Mouse (Mus musculus): Measurements from ENCODE around the gene Apol7e.
"Not testable (repeated sequence)": the region's sequence is repeated elsewhere in the genome, so short reads cannot be mapped to it uniquely, and the experiment has no call there.

Gene Apol7e

GRCm38 (mm10) chr15:77698656-77699055 lies at the start of gene Apol7e:
Gene Apol7e (plus strand): TSS chr15:77698857.
- not testable (repeated sequence) for DNase-seq (ENCODE audit: low read depth, low spot score)

GRCm38 (mm10) chr15:77651143-77651542 lies 47.5 kb upstream of the Apol7e start:
- DNase-seq (ENCODE audit: low read depth, low spot score): not testable (repeated sequence)

DNA sequence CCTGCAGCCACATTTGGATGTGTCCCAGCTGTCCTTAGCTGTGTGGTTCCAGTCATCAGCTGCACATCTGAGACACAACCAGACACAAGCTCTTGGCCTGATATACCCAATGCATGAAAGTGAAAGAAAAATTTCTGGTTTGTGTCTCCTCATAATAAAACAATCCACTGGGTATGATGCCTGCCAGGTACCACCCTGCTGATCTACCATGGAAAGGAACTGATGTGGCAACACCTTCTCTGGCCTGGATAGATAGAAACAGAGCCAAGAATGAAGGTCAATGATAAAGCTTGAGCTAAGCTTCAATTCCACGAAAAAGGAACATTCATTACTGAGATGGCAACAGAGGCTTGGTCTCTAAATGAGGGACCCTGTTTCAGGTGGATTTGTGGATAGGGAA lies 38.9 kb upstream of the Apol7e start:
- not testable (repeated sequence) for DNase-seq (ENCODE audit: low read depth, low spot score)

DNA sequence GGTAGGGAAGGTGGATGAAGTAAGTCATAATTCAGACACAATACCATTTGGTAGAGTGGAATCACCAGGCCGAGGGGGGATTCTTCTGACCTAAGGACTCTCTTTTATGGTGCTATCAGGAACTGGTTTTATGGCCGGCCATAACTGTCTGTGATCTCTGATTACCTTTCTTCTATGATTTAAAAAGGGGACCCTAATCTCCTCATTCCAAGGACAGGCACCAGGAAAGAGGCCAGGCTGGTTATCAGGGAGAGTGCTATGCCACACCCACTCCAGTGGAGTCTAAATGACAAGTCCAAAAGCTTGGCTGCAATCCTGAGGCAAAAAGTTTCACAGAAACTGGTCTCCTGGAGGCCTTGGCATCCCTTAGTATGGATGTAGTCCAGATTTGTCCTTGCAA lies 36.8 kb upstream of the Apol7e start:
- not testable (repeated sequence) for DNase-seq (ENCODE audit: low read depth, low spot score)

DNA sequence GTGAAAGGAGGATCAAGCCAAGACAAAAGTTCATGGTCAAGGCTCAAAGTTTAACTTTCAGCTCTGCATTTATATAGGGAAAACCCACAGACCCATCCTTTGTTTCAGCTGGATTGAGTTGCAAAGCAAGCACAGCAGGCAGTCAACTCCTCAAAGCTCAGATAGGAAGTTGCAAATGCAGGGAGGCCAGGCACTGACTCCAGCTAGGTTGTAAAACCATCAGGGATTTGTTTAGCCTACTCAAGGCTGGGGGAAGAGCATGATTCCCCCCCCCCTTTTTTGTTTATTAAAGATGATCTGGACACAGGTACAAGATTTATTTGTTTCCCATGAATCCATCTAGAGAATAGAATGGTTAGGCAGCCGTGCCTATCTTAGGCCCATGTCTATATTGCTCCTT lies 24.6 kb upstream of the Apol7e start:
- DNase-seq (ENCODE audit: low read depth, low spot score): not testable (repeated sequence)

DNA sequence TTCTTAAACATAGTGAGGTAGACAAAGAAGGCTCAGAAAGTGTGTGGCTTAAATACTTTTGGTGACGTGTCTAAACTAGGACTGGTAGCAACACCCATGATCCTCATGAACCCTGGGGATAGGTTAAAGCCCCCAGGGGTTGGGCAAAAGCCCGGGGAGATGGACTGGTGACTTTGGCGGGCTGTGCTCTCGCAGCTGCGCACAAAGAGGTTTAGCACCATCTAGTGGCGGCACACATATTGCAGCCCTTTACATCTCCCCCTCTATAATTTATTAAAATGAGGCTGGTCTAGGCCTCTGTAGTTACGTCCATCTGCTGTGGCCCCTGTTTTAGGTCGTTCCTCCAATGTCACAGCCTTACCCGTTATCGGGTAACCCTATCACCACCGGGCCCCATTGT lies 14.7 kb upstream of the Apol7e start:
- DNase-seq (ENCODE audit: low read depth, low spot score): not testable (repeated sequence)

- DNase-seq (ENCODE audit: low read depth, low spot score): not testable (repeated sequence)
Observed at GRCm38 (mm10) chr15:77691532-77692311, 6.9 kb upstream of the Apol7e start.

- DNase-seq (ENCODE audit: low read depth, low spot score): not testable (repeated sequence)
Observed at GRCm38 (mm10) chr15:77694687-77695295, 3.9 kb upstream of the Apol7e start.

DNA sequence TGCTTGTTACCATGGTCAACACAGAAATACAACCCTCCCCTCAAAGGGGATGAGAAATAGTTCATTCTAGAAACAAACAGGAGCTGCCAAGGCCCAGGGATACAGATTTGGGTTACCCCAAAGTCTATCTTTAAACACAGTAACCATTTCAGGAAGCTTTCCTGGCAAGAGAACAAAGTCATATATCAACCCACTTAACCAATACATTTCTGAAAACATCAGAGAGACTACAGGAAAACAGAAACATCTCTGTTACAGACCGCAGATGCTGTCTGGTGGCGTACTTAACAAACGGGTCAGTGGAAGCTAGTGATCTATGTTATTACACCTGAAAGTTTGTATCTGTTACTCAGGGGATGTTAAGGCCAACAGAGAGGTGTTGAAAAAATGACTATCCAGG lies 6.6 kb downstream of the Apol7e start:
- DNase-seq (ENCODE audit: low read depth, low spot score): not testable (repeated sequence)

DNA sequence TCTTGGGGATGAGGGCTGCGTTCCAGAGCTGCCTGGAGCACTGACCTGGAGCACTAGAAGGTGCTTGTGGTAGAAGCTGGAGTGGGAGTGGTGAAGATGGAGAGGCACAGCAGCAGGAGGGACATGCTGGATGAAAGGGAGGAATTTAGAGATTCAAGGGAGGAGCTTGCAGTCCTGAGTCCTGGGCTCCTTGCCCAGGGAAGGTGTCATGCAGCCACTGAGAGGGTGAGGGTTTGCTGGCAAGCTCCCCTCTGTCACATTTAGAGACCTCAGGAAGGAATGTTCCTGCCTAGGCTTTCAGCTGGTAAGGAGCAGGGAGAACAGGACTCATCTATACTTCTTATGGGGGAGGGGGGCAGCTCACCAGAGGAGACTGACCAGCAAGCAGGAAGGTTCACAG lies 10.3 kb downstream of the Apol7e start:
- DNase-seq (ENCODE audit: low read depth, low spot score): not testable (repeated sequence)

DNA sequence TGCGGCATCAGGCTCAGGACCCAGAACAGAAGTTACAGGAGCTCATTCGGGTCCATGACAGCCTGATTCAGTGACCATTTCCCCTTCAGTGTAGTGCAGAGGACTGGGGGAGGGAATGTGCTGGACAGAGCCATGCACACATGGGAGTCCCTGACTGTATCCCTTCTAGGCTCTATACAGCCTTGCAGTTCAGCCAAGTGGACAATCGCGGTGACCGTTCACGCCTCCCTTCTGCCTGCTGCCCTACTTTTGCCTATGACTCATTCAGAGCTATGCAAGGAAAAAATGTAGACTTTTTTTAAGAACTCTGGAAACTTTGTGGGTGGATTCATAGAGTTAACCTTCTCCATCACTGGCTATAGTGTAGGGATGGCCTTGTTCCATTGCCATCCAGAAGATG lies 19.6 kb downstream of the Apol7e start:
- DNase-seq (ENCODE audit: low read depth, low spot score): not testable (repeated sequence)

GRCm38 (mm10) chr15:77721509-77721908 lies 22.9 kb downstream of the Apol7e start:
- not testable (repeated sequence) for DNase-seq (ENCODE audit: low read depth, low spot score)

DNA sequence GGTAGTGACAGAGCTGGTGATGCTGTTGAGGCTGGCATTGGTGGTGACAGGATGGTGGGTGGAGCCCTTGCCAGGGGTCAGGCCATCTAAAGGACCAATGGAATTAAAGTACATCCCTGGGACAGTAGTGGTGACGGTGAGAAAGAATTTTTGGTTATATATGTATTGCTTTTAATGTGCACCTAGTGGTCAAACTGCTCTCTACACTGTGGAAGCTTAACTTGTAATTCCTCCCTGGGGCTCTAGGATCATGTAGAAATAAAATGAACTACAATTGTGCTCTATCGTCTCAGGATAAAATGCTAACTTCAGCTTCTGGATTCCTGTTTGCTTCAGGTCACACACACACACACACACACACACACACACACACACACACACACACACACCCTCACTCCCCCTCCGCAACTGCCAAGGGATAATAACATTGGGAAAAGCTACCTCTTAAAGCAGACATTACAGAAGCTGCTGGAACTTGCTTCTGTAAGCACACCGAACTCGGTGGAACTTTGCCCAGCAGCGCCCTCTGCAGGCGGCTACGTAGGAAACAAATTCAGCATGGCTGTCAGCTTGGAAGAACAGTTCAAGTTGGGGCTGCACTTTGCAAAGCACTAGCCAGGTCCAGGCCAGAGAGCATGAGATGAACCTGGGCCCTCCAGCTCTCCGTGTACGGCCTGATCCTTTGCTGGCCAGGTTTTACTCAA lies 25.7 kb downstream of the Apol7e start:
- not testable (repeated sequence) for DNase-seq (ENCODE audit: low read depth, low spot score)

GRCm38 (mm10) chr15:77725393-77726020 lies 26.9 kb downstream of the Apol7e start:
- not testable (repeated sequence) for DNase-seq (ENCODE audit: low read depth, low spot score)

- DNase-seq (ENCODE audit: low read depth, low spot score): not testable (repeated sequence)
Observed at GRCm38 (mm10) chr15:77727139-77727538, 28.5 kb downstream of the Apol7e start.

DNA sequence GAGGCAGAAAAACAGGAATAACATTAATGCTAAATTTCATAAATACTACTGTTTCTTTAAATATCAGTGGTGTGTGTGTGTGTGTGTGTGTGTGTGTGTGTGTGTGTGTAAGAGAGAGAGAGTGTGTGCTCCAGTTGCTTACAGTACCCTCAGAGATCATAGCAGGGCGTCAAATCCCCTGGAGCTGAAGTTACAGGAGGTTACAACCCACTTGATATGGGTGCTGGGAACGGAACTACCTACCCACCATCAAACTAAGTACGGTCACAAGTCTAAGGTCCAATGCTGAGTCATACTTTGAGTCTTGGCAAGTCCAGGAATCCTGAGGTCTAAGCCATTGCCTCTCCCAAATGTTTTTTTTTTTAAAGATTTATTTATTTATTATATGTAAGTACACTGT lies 29.1 kb downstream of the Apol7e start:
- DNase-seq (ENCODE audit: low read depth, low spot score): not testable (repeated sequence)

DNA sequence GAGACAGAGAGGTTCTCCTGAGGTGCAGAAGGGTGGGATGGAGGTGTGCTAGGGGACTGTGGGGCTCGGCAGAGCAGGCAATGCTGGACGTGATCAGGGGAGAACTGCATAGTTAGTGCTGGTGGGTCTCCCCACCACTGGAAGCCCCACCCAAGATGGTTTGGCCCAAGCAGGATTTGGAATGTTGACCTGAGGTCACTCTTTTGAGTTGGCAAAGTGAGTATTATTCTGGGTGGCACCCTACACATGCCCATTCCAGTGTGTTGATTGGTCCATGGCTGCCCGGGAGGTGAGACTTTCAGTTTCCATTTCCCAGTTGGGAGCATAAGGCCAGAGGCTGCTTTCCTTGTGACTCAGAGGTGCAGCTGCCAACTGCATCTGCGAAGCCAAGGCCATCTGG lies 30.1 kb downstream of the Apol7e start, which contains the start of gene Apol9b:
Gene Apol9b (plus strand): TSS at position 301 of the 400 bp plus-strand sequence.
- DNase-seq (ENCODE audit: low read depth, low spot score): not testable (repeated sequence)

DNA sequence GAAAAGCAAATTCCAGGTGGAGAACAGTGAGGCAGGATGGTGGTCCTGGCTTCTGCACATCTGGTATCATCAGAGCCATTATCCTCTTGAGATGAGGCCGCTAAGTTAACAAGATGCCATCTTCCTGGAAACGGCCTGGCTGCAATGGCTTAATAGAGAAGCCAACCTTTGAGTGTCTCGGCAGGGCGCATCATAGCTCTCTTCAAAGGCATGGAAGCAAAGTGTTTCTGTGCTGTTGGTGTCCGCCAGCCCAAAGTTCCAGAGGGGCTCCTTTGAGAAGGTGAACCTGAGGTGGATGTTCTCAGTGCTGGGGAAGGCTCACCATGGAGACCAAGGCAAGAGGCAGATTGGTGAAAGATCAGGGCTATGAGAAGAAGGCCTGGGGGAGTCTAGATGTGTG lies 32.9 kb downstream of the Apol7e start:
- no peak for DNase-seq (ENCODE audit: low read depth, low spot score)

DNA sequence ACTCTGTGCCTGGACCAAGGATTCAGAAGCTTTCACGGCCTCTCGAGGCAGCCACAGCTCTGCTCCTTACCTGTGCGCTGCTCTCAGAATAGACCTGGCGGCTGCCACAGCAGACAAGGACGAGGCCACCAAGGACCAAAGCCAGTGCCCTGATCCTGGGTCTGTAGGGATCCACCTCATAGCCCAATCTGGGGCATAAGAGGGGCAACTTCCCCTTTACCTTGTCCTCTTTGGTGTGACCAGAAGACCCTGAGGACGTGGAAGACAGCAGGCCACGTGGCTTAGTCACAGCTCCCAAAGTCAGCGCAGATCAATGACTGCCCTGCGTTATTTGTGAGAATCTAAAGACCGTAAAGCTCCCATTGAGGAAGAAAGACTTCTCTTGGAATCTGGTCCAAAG lies 34.2 kb downstream of the Apol7e start:
- not testable (repeated sequence) for DNase-seq (ENCODE audit: low read depth, low spot score)

DNA sequence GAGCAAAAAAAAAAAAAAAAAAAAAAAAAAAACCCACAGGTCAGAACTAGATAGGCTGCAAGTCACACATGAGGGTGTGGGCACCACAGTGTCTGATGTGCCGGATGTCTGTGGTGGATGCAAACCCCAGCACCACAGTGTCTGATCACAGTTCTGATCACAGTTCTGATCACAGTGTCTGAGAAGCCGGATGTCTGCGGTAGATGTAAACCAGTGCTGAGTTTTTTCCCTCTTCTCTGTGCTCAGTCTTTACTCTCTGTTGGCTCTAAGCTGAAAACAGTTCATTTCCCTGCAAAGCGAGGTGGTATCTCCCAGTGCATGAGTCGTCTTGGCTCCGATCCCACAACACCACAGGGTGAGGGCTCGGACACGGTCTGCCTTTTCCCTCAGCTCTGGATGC lies 34.7 kb downstream of the Apol7e start:
- not testable (repeated sequence) for DNase-seq (ENCODE audit: low read depth, low spot score)

DNA sequence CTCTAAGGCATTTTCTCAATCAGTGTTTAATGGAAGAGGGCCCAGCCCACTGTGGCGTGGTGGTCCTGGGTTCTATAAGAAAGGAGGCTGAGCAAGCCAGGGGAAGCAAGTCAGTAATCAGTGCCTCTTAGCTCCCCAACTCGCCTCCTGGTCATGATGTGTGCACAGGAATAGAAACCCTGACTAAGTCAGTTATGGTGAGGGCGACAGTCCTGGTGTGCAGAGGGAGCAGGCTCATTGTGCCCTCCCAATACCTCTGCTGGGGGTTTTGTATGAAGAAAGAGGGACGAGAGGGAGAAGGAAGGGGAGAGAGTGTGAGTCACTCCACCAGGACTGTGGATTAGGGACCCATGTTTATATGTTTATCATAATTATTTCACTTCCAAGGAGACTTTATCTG lies 35.2 kb downstream of the Apol7e start:
- DNase-seq (ENCODE audit: low read depth, low spot score): not testable (repeated sequence)

Data from telencephalon, adult 2 months (tissue).